Mouse (Mus musculus): ENCODE results near the gene Shc4. TPM values are rescaled to one million over a fixed set of nuclear protein-coding genes. Genes with fewer than 3 reads are reported as not detected.

Gene Shc4
- polyA plus RNA-seq, 1 experiment from 2014 or later = 2.3 TPM

- H3K9me3 ChIP-seq (ENCODE audit: control insufficient read depth, low read depth, low read length) = no peaks in the 10 kb centered on the region
- no peaks in the 10 kb centered on the region for H3K27me3 ChIP-seq (ENCODE audit: control insufficient read depth, insufficient read depth, low read length)
- no peak overlapping the region for H3K4me2 ChIP-seq (replicated peaks; ENCODE audit: low read depth, low read length)
- no peak for ATAC-seq (ENCODE audit: insufficient number of reproducible peaks, insufficient read depth, low FRiP score, low read depth)
- no peak overlapping the region for H3K4me3 ChIP-seq (ENCODE audit: low read depth, low read length)
- no peaks in the 10 kb centered on the region for H3K36me3 ChIP-seq (ENCODE audit: control insufficient read depth, insufficient read depth, low read length)
- H3K4me1 ChIP-seq (ENCODE audit: control insufficient read depth, insufficient read depth, low read length) = no peaks in the 10 kb centered on the region
- H3K9ac ChIP-seq (replicated peaks; ENCODE audit: low read depth, low read length) = no peak overlapping the region
- 77% methylated on average over 2 of the region's 2 CpGs for WGBS
- H3K27ac ChIP-seq (ENCODE audit: low read length) = no peak overlapping the region
These were observed 22.3 kb downstream of the Shc4 start for GRCm38 (mm10) chr2:125701606-125702005.

GRCm38 (mm10) chr2:125696219-125696618 is 27.7 kb downstream of the Shc4 start:
- ATAC-seq (ENCODE audit: insufficient number of reproducible peaks, insufficient read depth, low FRiP score, low read depth) = no peak

GRCm38 (mm10) chr2:125694798-125695197 is 29.1 kb downstream of the Shc4 start:
- H3K4me3 ChIP-seq (ENCODE audit: low read depth, low read length) = no peak overlapping the region

More at GRCm38 (mm10) chr2:125696219-125696618, 27.7 kb downstream of the Shc4 start:
- H3K9ac ChIP-seq (replicated peaks; ENCODE audit: low read depth, low read length) = no peak overlapping the region
- WGBS = 78% methylated on average over 2 of the region's 2 CpGs
- H3K9me3 ChIP-seq (ENCODE audit: control insufficient read depth, low read depth, low read length) = no peaks in the 10 kb centered on the region
- no peak overlapping the region for H3K4me3 ChIP-seq (ENCODE audit: low read depth, low read length)
- no peak overlapping the region for H3K27ac ChIP-seq (ENCODE audit: low read length)
- H3K4me2 ChIP-seq (replicated peaks; ENCODE audit: low read depth, low read length) = no peak overlapping the region
- no peaks in the 10 kb centered on the region for H3K36me3 ChIP-seq (ENCODE audit: control insufficient read depth, insufficient read depth, low read length)
- no peaks in the 10 kb centered on the region for H3K27me3 ChIP-seq (ENCODE audit: control insufficient read depth, insufficient read depth, low read length)
- H3K4me1 ChIP-seq (ENCODE audit: control insufficient read depth, insufficient read depth, low read length) = no peaks in the 10 kb centered on the region

GRCm38 (mm10) chr2:125692010-125692409 is 31.9 kb downstream of the Shc4 start:
- H3K4me1 ChIP-seq (ENCODE audit: control insufficient read depth, insufficient read depth, low read length) = no peaks in the 10 kb centered on the region
- no peak overlapping the region for H3K27ac ChIP-seq (ENCODE audit: low read length)
- no peak overlapping the region for H3K9ac ChIP-seq (replicated peaks; ENCODE audit: low read depth, low read length)
- H3K4me3 ChIP-seq (ENCODE audit: low read depth, low read length) = no peak overlapping the region
- no peaks in the 10 kb centered on the region for H3K36me3 ChIP-seq (ENCODE audit: control insufficient read depth, insufficient read depth, low read length)
- no peaks in the 10 kb centered on the region for H3K9me3 ChIP-seq (ENCODE audit: control insufficient read depth, low read depth, low read length)
- ATAC-seq (ENCODE audit: insufficient number of reproducible peaks, insufficient read depth, low FRiP score, low read depth) = no peak
- no peaks in the 10 kb centered on the region for H3K27me3 ChIP-seq (ENCODE audit: control insufficient read depth, insufficient read depth, low read length)
- WGBS = 49% methylated on average over 2 of the region's 2 CpGs
- H3K4me2 ChIP-seq (replicated peaks; ENCODE audit: low read depth, low read length) = no peak overlapping the region

More at GRCm38 (mm10) chr2:125694798-125695197, 29.1 kb downstream of the Shc4 start:
- 74% methylated on average over 2 of the region's 2 CpGs for WGBS
- Histone ChIP-seq H3K9ac (replicated peaks; ENCODE audit: low read depth, low read length) (no peak overlapping the region), H3K4me1 (ENCODE audit: control insufficient read depth, insufficient read depth, low read length) (no peaks in the 10 kb centered on the region), H3K27me3 (ENCODE audit: control insufficient read depth, insufficient read depth, low read length) (no peaks in the 10 kb centered on the region), H3K27ac (ENCODE audit: low read length) (no peak overlapping the region), H3K36me3 (ENCODE audit: control insufficient read depth, insufficient read depth, low read length) (no peaks in the 10 kb centered on the region), H3K4me2 (replicated peaks; ENCODE audit: low read depth, low read length) (no peak overlapping the region), H3K9me3 (ENCODE audit: control insufficient read depth, low read depth, low read length) (no peaks in the 10 kb centered on the region)
- no peak for ATAC-seq (ENCODE audit: insufficient number of reproducible peaks, insufficient read depth, low FRiP score, low read depth)

GRCm38 (mm10) chr2:125685441-125686150 is 38.4 kb downstream of the Shc4 start:
- H3K27ac ChIP-seq (ENCODE audit: low read length) = peak overlapping the region; percentile 59; the same call in 1 of the 2 replicates
- 65% methylated on average over 9 of the region's 9 CpGs for WGBS
- no peak overlapping the region for H3K9ac ChIP-seq (replicated peaks; ENCODE audit: low read depth, low read length)
- no peaks in the 10 kb centered on the region for H3K36me3 ChIP-seq (ENCODE audit: control insufficient read depth, insufficient read depth, low read length)
- peak; percentile 66; the same call in 1 of the 2 replicates for ATAC-seq (ENCODE audit: insufficient number of reproducible peaks, insufficient read depth, low FRiP score, low read depth)
- H3K27me3 ChIP-seq (ENCODE audit: control insufficient read depth, insufficient read depth, low read length) = no peaks in the 10 kb centered on the region
- H3K4me2 ChIP-seq (replicated peaks; ENCODE audit: low read depth, low read length) = no peak overlapping the region
- no peak overlapping the region for H3K4me3 ChIP-seq (ENCODE audit: low read depth, low read length)
- 0 out of 2 replicates have a peak, but pooled peaks cover 3% of the 10 kb centered on the region for H3K4me1 ChIP-seq (ENCODE audit: control insufficient read depth, insufficient read depth, low read length)
- H3K9me3 ChIP-seq (ENCODE audit: control insufficient read depth, low read depth, low read length) = no peaks in the 10 kb centered on the region

- no peak overlapping the region for H3K4me2 ChIP-seq (replicated peaks; ENCODE audit: low read depth, low read length)
These were observed 39.1 kb downstream of the Shc4 start for GRCm38 (mm10) chr2:125684559-125685440.

GRCm38 (mm10) chr2:125683895-125684294 is 40.1 kb downstream of the Shc4 start:
- Histone ChIP-seq H3K36me3 (ENCODE audit: control insufficient read depth, insufficient read depth, low read length) (no peaks in the 10 kb centered on the region), H3K9ac (replicated peaks; ENCODE audit: low read depth, low read length) (no peak overlapping the region), H3K27ac (ENCODE audit: low read length) (no peak overlapping the region), H3K4me2 (replicated peaks; ENCODE audit: low read depth, low read length) (no peak overlapping the region), H3K27me3 (ENCODE audit: control insufficient read depth, insufficient read depth, low read length) (no peaks in the 10 kb centered on the region), H3K4me1 (ENCODE audit: control insufficient read depth, insufficient read depth, low read length) (0 out of 2 replicates have a peak, but pooled peaks cover 3% of the 10 kb centered on the region), H3K9me3 (ENCODE audit: control insufficient read depth, low read depth, low read length) (no peaks in the 10 kb centered on the region), H3K4me3 (ENCODE audit: low read depth, low read length) (no peak overlapping the region)
- no peak for ATAC-seq (ENCODE audit: insufficient number of reproducible peaks, insufficient read depth, low FRiP score, low read depth)
- whole genome bisulfite sequencing = 79% methylated on average over 7 of the region's 7 CpGs

More at GRCm38 (mm10) chr2:125684559-125685440, 39.1 kb downstream of the Shc4 start:
- ATAC-seq (ENCODE audit: insufficient number of reproducible peaks, insufficient read depth, low FRiP score, low read depth) = peak; percentile 46; the same call in 1 of the 2 replicates
- H3K36me3 ChIP-seq (ENCODE audit: control insufficient read depth, insufficient read depth, low read length) = no peaks in the 10 kb centered on the region
- WGBS = 57% methylated on average over 10 of the region's 10 CpGs
- H3K9me3 ChIP-seq (ENCODE audit: control insufficient read depth, low read depth, low read length) = no peaks in the 10 kb centered on the region
- H3K4me3 ChIP-seq (ENCODE audit: low read depth, low read length) = no peak overlapping the region
- no peaks in the 10 kb centered on the region for H3K27me3 ChIP-seq (ENCODE audit: control insufficient read depth, insufficient read depth, low read length)
- 0 out of 2 replicates have a peak, but pooled peaks cover 3% of the 10 kb centered on the region for H3K4me1 ChIP-seq (ENCODE audit: control insufficient read depth, insufficient read depth, low read length)
- no peak overlapping the region for H3K9ac ChIP-seq (replicated peaks; ENCODE audit: low read depth, low read length)
- peak overlapping the region; percentile 59; the same call in 1 of the 2 replicates for H3K27ac ChIP-seq (ENCODE audit: low read length)

- H3K4me2 ChIP-seq (replicated peaks; ENCODE audit: low read depth, low read length) = no peak overlapping the region
- 0 out of 2 replicates have a peak, but pooled peaks cover 3% of the 10 kb centered on the region for H3K4me1 ChIP-seq (ENCODE audit: control insufficient read depth, insufficient read depth, low read length)
- H3K36me3 ChIP-seq (ENCODE audit: control insufficient read depth, insufficient read depth, low read length) = no peaks in the 10 kb centered on the region
- H3K27ac ChIP-seq (ENCODE audit: low read length) = no peak overlapping the region
- H3K27me3 ChIP-seq (ENCODE audit: control insufficient read depth, insufficient read depth, low read length) = no peaks in the 10 kb centered on the region
- no peaks in the 10 kb centered on the region for H3K9me3 ChIP-seq (ENCODE audit: control insufficient read depth, low read depth, low read length)
- no peak overlapping the region for H3K4me3 ChIP-seq (ENCODE audit: low read depth, low read length)
- 61% methylated on average over 9 of the region's 9 CpGs for WGBS
- H3K9ac ChIP-seq (replicated peaks; ENCODE audit: low read depth, low read length) = no peak overlapping the region
- ATAC-seq (ENCODE audit: insufficient number of reproducible peaks, insufficient read depth, low FRiP score, low read depth) = no peak
These were observed 42.1 kb downstream of the Shc4 start for GRCm38 (mm10) chr2:125681811-125682210.

All from stomach, embryonic 14.5 days (tissue).